Mouse (Mus musculus): ENCODE measurements around the gene Hirip3. TPM values are rescaled to one million over a fixed set of nuclear protein-coding genes. Genes with fewer than 3 reads are reported as not detected.
A peak's percentile ranks its signal among the peaks of the same experiment; 100 is the strongest.

Hirip3 gene
- polyA plus RNA-seq, 1 experiment from 2014 or later, result 28.5 TPM

DNA sequence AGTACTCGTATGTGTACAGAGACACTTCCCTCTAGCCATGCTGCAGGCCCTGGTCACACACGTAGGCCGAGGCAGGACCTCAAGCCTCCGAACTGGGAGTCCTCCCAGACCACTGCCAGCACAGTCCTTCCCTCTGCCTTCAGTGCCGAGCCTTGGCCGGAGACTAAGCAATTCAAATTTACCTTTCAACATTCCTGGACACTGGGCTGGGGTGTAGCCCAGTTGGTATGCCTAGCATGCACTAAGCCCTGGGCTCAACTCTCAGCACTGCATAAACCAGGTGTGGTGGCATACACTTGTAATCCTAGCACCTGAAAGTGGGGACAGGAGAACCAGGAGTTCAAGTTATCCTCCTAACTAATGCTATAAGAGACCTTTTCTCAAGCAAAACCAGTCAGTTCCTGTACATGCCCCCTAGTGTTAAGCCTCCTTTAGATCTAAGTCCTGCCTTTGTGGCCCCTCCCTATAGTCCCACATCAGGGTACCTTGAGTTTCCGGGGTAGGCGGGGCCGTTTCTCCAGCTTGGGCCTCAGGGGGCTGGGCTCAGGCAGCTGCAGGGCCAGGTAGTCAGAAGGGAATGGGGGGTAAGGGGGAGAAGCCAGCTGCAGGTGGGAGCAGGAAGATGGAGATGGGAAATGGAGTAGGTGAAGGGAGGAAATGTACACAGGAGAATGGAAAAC, 4.9 kb upstream of the Hirip3 start:
- peaks cover 36% of the 10 kb centered on the region for H3K36me3 ChIP-seq
- H3K4me3 ChIP-seq (replicated peaks), result no peak overlapping the region

DNA sequence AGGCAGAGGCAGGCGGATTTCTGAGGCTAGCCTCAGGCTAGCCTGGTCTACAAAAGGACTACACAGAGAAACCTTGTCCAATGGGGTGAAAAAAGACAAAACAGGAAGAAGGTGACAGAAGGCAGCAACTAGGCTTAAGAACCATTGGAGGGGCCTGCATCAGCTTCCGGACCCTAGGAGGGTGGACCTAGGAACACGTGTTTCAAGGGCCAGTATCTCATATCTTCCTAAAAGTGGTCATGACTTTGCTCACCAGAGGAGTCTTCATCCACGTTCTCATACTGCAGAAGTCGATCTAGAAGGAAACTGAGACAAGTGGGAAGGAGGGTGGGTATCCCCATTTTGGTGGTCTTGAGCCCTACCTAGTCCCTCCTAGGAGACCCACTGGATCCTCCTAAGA, 785 bp upstream of the Hirip3 start:
- Histone ChIP-seq H3K4me3 (replicated peaks) (peak overlapping the region; percentile 71), H3K36me3 (peaks cover 24% of the 10 kb centered on the region; the same call in 1 of the 2 replicates), H3K9ac (peak overlapping the region; percentile 57), H3K4me1 (peaks cover 27% of the 10 kb centered on the region), H3K9me3 (no peaks in the 10 kb centered on the region), H3K27me3 (replicated peaks) (no peaks in the 10 kb centered on the region), H3K27ac (peak overlapping the region; percentile 90; the same call in 1 of the 2 replicates), H3K4me2 (peak overlapping the region; percentile 90)
- ATAC-seq (ENCODE audit: insufficient read depth, low FRiP score, low read depth), result no peak
- WGBS, result 61% methylated on average over 5 of the region's 5 CpGs

More for the DNA sequence above, 4.9 kb upstream of the Hirip3 start:
- no peaks in the 10 kb centered on the region for H3K27me3 ChIP-seq (replicated peaks)
- H3K4me2 ChIP-seq, result no peak overlapping the region
- WGBS, result 65% methylated on average over 9 of the region's 9 CpGs
- H3K27ac ChIP-seq, result no peak overlapping the region
- peaks cover 7% of the 10 kb centered on the region for H3K4me1 ChIP-seq
- no peaks in the 10 kb centered on the region for H3K9me3 ChIP-seq
- ATAC-seq (ENCODE audit: insufficient read depth, low FRiP score, low read depth), result peak; percentile 25; the same call in 1 of the 2 replicates
- H3K9ac ChIP-seq, result no peak overlapping the region

- peak within 1 kb of the TSS; percentile 57 for H3K9ac ChIP-seq
- WGBS, result under 1% methylated on average over 41 of the region's 41 CpGs
- H3K4me2 ChIP-seq, result peak within 1 kb of the TSS; percentile 90
- H3K27ac ChIP-seq, result peak within 1 kb of the TSS; percentile 90
- H3K4me1 ChIP-seq, result peaks cover 27% of the 10 kb centered on the region
- ATAC-seq (ENCODE audit: insufficient read depth, low FRiP score, low read depth), result peak; percentile 65; the same call in 1 of the 2 replicates
- H3K36me3 ChIP-seq, result peaks cover 35% of the 10 kb centered on the region
- no peaks in the 10 kb centered on the region for H3K9me3 ChIP-seq
- H3K4me3 ChIP-seq (replicated peaks), result peak within 1 kb of the TSS; percentile 71
- no peaks in the 10 kb centered on the region for H3K27me3 ChIP-seq (replicated peaks)
Observed at GRCm38 (mm10) chr7:126862147-126862784, 494 bp downstream of the Hirip3 start, which contains the start of gene Ino80e. Gene Ino80e, minus strand, starts transcription at chr7:126862377.

- H3K9me3 ChIP-seq, result no peaks in the 10 kb centered on the region
- peaks cover 27% of the 10 kb centered on the region for H3K4me1 ChIP-seq
- H3K36me3 ChIP-seq, result peaks cover 40% of the 10 kb centered on the region
- no peaks in the 10 kb centered on the region for H3K27me3 ChIP-seq (replicated peaks)
- H3K9ac ChIP-seq, result peak overlapping the region; percentile 20; the same call in 1 of the 2 replicates
- WGBS, result 58% methylated on average over 6 of the region's 6 CpGs
- peak overlapping the region; percentile 41; the same call in 1 of the 2 replicates for H3K27ac ChIP-seq
- ATAC-seq (ENCODE audit: insufficient read depth, low FRiP score, low read depth), result no peak
- H3K4me2 ChIP-seq, result peak overlapping the region; percentile 90
- H3K4me3 ChIP-seq (replicated peaks), result peak overlapping the region; percentile 71
Observed at GRCm38 (mm10) chr7:126863791-126864190, 2.0 kb downstream of the Hirip3 start.

GRCm38 (mm10) chr7:126867534-126867933, 5.8 kb downstream of the Hirip3 start:
- no peak overlapping the region for H3K9ac ChIP-seq
- no peak overlapping the region for H3K4me3 ChIP-seq (replicated peaks)
- H3K36me3 ChIP-seq, result peaks cover 71% of the 10 kb centered on the region
- H3K9me3 ChIP-seq, result no peaks in the 10 kb centered on the region
- WGBS, result 85% methylated on average over 2 of the region's 2 CpGs
- H3K27me3 ChIP-seq (replicated peaks), result no peaks in the 10 kb centered on the region
- H3K27ac ChIP-seq, result no peak overlapping the region
- H3K4me2 ChIP-seq, result no peak overlapping the region
- H3K4me1 ChIP-seq, result peaks cover 19% of the 10 kb centered on the region
- ATAC-seq (ENCODE audit: insufficient read depth, low FRiP score, low read depth), result no peak

DNA sequence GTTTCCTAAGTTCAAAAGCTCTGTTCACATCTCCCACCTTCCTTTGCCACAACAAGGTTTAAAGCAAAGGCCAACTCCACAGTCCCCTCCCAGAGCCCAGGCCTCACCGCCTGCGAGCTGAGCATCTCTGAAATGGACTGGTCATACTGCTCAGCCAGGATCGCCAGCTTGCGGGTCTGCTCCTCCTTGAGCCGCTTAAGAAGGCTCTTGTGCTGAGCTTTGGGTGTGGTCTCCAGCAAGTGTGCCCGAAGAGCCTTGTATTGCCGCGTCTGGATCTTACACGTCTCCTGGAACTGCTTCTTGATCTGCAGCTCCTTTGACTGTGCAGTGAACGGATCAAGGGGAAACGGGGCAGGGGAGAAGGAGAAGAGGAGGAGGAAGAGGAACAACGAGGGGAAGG, 6.2 kb downstream of the Hirip3 start:
- no peak overlapping the region for H3K9ac ChIP-seq
- H3K27ac ChIP-seq, result no peak overlapping the region
- no peaks in the 10 kb centered on the region for H3K9me3 ChIP-seq
- H3K4me2 ChIP-seq, result no peak overlapping the region
- no peak overlapping the region for H3K4me3 ChIP-seq (replicated peaks)
- H3K36me3 ChIP-seq, result peaks cover 75% of the 10 kb centered on the region
- peaks cover 14% of the 10 kb centered on the region for H3K4me1 ChIP-seq
- no peaks in the 10 kb centered on the region for H3K27me3 ChIP-seq (replicated peaks)
- WGBS, result 84% methylated on average over 12 of the region's 12 CpGs
- no peak for ATAC-seq (ENCODE audit: insufficient read depth, low FRiP score, low read depth)

DNA sequence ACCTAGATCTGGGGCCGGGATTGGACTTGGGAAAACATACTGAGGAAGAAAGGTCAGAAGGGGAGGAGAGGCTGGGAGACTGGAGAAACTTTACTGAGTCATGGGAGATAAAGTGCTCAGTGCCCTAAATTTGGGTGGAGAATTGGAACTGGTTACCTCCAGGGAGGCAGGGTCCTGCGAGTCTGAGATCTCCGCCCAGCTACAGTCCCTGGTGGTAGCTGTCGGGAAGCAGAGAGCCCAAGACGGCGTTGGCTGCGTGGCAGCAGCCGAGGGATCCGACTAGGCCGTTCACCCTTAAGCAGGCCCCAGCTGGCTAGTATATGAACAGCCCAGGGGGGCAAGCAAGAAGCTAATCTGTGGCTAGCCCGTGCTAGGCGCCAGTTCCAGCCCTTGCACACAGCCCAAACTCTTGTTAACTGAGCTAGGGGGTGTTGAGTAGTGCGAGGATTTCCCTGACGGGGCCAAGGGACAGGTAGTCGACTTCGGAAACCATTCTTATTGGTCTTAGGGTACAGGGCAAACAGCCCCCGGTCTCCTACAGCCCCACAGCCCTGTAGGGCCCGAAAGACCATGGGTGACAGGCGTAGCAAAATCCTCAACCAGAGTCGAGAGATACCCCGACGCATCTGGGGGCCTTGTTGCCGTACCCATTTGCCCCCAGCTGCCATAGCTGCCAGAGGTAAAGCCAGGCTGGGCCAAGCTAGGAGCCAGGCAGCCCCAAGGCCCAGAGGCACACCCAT, 8.2 kb downstream of the Hirip3 start:
- WGBS, result 89% methylated on average over 23 of the region's 23 CpGs
- H3K27me3 ChIP-seq (replicated peaks), result no peaks in the 10 kb centered on the region
- H3K27ac ChIP-seq, result no peak overlapping the region
- no peak overlapping the region for H3K4me2 ChIP-seq
- H3K4me1 ChIP-seq, result no peaks in the 10 kb centered on the region
- no peaks in the 10 kb centered on the region for H3K9me3 ChIP-seq
- no peak for ATAC-seq (ENCODE audit: insufficient read depth, low FRiP score, low read depth)
- H3K36me3 ChIP-seq, result peaks cover 78% of the 10 kb centered on the region
- no peak overlapping the region for H3K9ac ChIP-seq
- no peak overlapping the region for H3K4me3 ChIP-seq (replicated peaks)

DNA sequence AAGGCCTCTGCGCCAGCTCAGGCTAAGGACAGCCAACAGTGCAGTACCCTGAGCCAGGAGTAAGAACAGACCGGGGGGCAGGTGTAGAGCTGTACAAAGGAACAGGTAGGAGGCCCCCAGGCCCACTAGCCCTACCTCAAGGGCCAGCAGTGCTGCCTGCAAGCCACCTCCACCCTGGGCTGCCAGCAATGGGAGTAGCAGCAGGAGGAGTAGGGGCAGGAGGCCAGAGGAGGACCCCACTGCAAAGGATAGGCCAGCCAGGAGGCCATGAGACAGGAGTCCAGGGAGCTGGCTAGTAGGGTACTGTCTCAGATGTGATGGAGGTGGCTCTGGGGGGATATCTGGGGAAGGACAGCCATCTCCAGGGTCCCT, 8.7 kb downstream of the Hirip3 start:
- no peaks in the 10 kb centered on the region for H3K9me3 ChIP-seq
- H3K4me1 ChIP-seq, result no peaks in the 10 kb centered on the region
- peaks cover 80% of the 10 kb centered on the region for H3K36me3 ChIP-seq
- no peak overlapping the region for H3K27ac ChIP-seq
- no peaks in the 10 kb centered on the region for H3K27me3 ChIP-seq (replicated peaks)
- no peak overlapping the region for H3K4me3 ChIP-seq (replicated peaks)
- 94% methylated on average over 2 of the region's 2 CpGs for WGBS
- no peak for ATAC-seq (ENCODE audit: insufficient read depth, low FRiP score, low read depth)
- no peak overlapping the region for H3K9ac ChIP-seq
- no peak overlapping the region for H3K4me2 ChIP-seq

GRCm38 (mm10) chr7:126877239-126877638, 15.5 kb downstream of the Hirip3 start:
- Histone ChIP-seq H3K4me3 (replicated peaks) (no peak overlapping the region), H3K4me1 (peaks cover 10% of the 10 kb centered on the region; the same call in 1 of the 2 replicates), H3K9ac (no peak overlapping the region), H3K36me3 (peaks cover 76% of the 10 kb centered on the region), H3K27ac (peak overlapping the region; percentile 3; the same call in 1 of the 2 replicates), H3K4me2 (no peak overlapping the region), H3K9me3 (no peaks in the 10 kb centered on the region), H3K27me3 (replicated peaks) (no peaks in the 10 kb centered on the region)
- 95% methylated on average over 1 of the region's 1 CpGs for WGBS
- no peak for ATAC-seq (ENCODE audit: insufficient read depth, low FRiP score, low read depth)

GRCm38 (mm10) chr7:126881040-126881439, 19.3 kb downstream of the Hirip3 start:
- Histone ChIP-seq H3K9ac (no peak overlapping the region), H3K4me1 (peaks cover 17% of the 10 kb centered on the region), H3K9me3 (no peaks in the 10 kb centered on the region), H3K36me3 (peaks cover 42% of the 10 kb centered on the region), H3K4me3 (replicated peaks) (no peak overlapping the region), H3K4me2 (no peak overlapping the region), H3K27ac (no peak overlapping the region), H3K27me3 (replicated peaks) (no peaks in the 10 kb centered on the region)
- 77% methylated on average over 6 of the region's 6 CpGs for WGBS
- ATAC-seq (ENCODE audit: insufficient read depth, low FRiP score, low read depth), result no peak

DNA sequence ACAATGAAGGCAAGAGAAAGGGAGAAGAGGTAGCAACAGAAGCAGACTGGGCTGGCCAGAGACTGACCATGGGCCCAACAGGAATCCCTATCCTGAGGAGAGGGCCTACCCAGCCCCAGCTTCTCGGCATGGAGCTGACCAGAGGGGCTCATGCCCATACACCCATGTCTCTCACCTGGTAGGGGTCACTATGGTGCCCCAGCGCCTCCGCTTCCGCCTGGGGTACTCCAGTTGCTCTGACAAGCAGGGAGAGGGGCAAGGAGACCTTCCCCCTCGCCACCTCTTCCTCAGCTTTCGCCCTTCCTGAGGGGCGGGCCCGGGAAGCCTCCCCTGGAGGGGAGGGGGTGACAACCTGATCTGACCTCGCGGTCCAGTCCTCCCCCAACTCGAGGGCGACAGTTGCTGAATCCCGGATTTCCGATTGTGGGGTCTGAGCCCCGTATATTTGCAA, 22.0 kb downstream of the Hirip3 start:
- 1% methylated on average over 15 of the region's 15 CpGs for WGBS
- peaks cover 19% of the 10 kb centered on the region for H3K36me3 ChIP-seq
- peak overlapping the region; percentile 84 for H3K9ac ChIP-seq
- no peak for ATAC-seq (ENCODE audit: insufficient read depth, low FRiP score, low read depth)
- peak overlapping the region; percentile 80 for H3K4me3 ChIP-seq (replicated peaks)
- H3K27me3 ChIP-seq (replicated peaks), result no peaks in the 10 kb centered on the region
- peak overlapping the region; percentile 94 for H3K27ac ChIP-seq
- H3K4me1 ChIP-seq, result peaks cover 17% of the 10 kb centered on the region
- H3K4me2 ChIP-seq, result peak overlapping the region; percentile 92
- H3K9me3 ChIP-seq, result no peaks in the 10 kb centered on the region
